Mouse (Mus musculus) lung, adult 2 months (tissue): ENCODE data around the gene 6430571L13Rik. TPM values are rescaled to one million over a fixed set of nuclear protein-coding genes. Genes with fewer than 3 reads are reported as not detected.

Experiments
- DNase-seq: peaks from one replicate; pipeline ENCODE4 v3.0.0; 2022
- H3K4me1 ChIP-seq: fragments of 200-500 bp; 2 replicates; pipeline ENCODE4 v1.6.1; 2011; ENCODE audit warnings: low read length; ENCODE audit not compliant: control insufficient read depth, insufficient read depth
- H3K4me3 ChIP-seq: fragments of 200-500 bp; replicated peaks from 2 replicates; pipeline ENCODE3; 2011; ENCODE audit warnings: low read depth, mild to moderate bottlenecking, control low read depth, low read length; ENCODE audit errors: extremely low read depth
- CTCF ChIP-seq: fragments of 200-500 bp; IDR thresholded peaks from 2 replicates; pipeline ENCODE4 v1.5.1; 2011; ENCODE audit warnings: mild to moderate bottlenecking, low read length, control low read depth; ENCODE audit not compliant: insufficient read depth
- POLR2A ChIP-seq: fragments of 200-500 bp; IDR thresholded peaks from 2 replicates; pipeline ENCODE4 v1.6.1; 2011; ENCODE audit warnings: low read depth, mild to moderate bottlenecking, control low read depth, low read length, borderline replicate concordance; ENCODE audit errors: extremely low read depth
- WGBS: fragments of 180-500 bp; shearing (Covaris S2); methylation state at CpG from one replicate; pipeline ENCODE4 v1.1.7; 2018; 5-methylcytosine and 5-hydroxymethylcytosine counted together
- polyA plus RNA-seq: library from polyadenylated mRNA; depleted of rRNA; stranded (reverse); fragments of >200 nt; gene quantifications from 2 replicates; pipeline ENCODE4 v1.2.3, GENCODE M21; 2012

Gene 6430571L13Rik
- polyA plus RNA-seq, 1 experiment = 1.1 TPM

DNA sequence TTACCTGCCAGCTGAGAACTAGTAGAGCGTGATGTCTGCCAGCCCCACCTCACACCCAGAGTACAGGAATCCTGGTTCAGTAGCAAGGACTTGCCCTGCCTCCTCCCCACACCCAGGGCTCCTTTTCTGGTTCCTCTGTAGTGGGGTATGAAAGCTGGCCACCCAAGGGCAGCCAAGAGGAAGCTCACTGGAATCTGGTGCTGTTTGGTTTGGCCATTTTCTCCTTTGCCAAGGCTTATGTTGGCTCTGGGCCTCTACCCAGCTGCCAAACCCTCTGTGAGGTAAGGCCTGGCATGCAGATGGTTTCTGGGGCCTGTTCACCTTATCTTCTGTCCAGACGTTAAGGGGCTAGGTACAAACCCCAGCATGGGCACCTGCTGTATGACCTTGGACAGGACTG is 24.6 kb upstream of the 6430571L13Rik start:
- TF ChIP-seq CTCF = no peak
- H3K4me1 ChIP-seq = peaks cover 9% of the 10 kb centered on the region
- no peak for DNase-seq
- WGBS = 56% methylated on average over 2 of the region's 2 CpGs
- no peak overlapping the region for H3K4me3 ChIP-seq

DNA sequence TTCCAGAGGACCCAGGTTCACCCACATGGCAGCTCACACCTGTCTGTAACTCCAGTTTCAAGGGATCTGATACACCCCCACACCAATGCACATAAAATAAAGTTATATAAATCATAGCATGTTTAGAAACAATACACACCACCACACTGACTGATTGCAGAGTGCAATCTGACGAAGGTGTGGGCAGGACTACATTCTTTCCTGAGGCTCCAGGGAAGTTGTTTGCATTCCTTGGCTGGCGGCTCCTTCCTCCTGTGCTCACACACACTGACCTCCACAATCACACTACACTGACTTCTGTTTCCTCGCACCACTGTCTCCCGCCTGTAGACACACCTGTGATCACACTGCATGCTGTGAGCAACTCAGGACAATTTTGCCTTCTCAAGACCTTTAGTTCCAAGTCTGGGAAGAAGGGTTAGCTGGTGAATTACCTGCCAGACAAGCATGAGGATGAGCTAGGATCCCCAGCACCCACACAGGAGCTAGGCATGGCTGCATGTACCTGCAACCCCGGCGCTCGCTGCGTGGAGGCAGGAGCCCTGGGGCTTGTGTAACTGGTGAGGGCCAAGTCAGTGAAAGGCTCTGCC is 17.8 kb upstream of the 6430571L13Rik start:
- WGBS = 63% methylated on average over 8 of the region's 8 CpGs
- Histone ChIP-seq H3K4me1 (peaks cover 19% of the 10 kb centered on the region), H3K4me3 (no peak overlapping the region)
- no peak for DNase-seq
- TF ChIP-seq CTCF (no peak), POLR2A (no peak)

DNA sequence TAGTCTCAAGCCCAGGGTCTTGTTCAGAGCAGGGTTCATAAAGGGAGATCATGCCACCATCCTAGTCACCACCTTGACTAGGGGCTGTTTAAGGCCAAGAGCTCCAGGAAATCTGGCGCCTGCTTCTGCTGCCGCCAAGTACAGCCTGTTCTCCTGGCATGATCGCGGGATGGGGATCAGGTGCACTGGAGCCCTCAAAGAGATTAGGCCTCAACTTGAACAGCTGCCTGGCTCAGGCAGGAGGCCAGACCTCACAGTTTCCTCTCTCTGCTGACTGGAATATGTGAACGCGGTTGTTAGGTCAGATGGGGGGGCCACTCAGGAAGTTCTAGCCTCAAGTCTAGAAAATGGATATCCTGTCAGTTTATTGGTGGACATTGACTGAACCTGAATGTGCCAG is 16.8 kb upstream of the 6430571L13Rik start:
- TF ChIP-seq POLR2A = no peak
- no peak for TF ChIP-seq CTCF
- 11% methylated on average over 6 of the region's 6 CpGs for WGBS
- DNase-seq = no peak
- Histone ChIP-seq H3K4me3 (no peak overlapping the region), H3K4me1 (peaks cover 19% of the 10 kb centered on the region)

DNA sequence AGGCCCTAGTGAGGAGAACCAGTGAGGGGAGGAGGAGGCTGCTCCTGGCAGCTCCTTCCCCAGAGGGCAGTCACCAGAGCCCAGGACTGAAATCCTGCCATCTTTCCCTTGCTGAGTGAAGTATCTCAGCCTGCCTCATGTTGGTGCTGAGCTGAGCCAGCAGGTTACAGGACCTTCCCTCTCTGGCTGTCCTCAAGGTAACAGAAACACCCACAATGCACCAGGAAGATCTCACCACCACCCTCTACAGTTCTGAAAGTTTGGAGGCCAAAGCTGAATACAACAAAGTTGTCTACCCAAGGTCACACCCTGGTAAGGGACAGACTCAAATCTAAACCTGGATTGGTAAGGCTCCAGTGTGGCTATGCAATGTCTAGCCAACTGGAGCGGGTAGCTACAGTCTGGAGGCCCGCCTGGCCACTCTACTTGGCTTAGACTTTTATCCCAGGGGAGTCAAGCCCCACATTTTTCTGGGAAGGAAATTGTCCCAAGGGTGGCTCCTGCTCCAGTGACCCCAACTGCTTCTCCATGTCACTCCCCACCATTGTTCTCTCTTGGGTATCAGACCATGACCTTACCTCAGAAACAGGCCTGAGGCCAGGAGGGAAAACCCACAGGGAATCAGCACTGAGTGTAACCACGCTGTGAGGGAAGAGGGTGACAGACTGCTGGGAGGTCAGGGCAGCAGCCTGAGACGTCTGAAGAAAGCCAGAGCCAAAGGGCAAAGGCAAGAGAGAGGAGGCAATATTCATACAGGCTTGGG is 15.4 kb upstream of the 6430571L13Rik start:
- no peak for TF ChIP-seq POLR2A
- TF ChIP-seq CTCF = no peak

DNA sequence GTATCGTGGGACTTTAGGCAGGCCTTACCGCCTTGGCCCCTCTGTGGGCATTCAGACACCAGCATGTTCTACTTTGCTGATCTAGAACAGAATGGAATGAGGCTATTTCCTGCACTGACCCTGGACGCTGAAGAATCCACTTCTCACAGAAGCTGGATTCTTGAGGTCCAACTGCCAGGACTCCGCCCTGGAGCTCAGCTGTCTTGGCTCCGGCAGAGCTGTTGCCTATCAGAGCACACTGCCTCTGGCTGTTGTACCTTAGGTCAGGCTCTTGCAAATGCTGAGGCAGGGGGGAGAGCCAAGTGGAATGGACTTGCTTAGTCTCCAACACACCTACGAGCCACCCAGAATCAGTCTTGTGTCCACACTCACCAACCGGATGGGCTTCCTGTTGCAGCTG is 14.5 kb upstream of the 6430571L13Rik start:
- Histone ChIP-seq H3K4me3 (no peak overlapping the region), H3K4me1 (peaks cover 21% of the 10 kb centered on the region)
- TF ChIP-seq POLR2A = no peak
- no peak for TF ChIP-seq CTCF
- no peak for DNase-seq
- 48% methylated on average over 7 of the region's 7 CpGs for WGBS

More for the DNA sequence above, 15.4 kb upstream of the 6430571L13Rik start:
- Histone ChIP-seq H3K4me3 (no peak overlapping the region), H3K4me1 (peaks cover 21% of the 10 kb centered on the region)
- no peak for DNase-seq
- WGBS = 67% methylated on average over 4 of the region's 4 CpGs

DNA sequence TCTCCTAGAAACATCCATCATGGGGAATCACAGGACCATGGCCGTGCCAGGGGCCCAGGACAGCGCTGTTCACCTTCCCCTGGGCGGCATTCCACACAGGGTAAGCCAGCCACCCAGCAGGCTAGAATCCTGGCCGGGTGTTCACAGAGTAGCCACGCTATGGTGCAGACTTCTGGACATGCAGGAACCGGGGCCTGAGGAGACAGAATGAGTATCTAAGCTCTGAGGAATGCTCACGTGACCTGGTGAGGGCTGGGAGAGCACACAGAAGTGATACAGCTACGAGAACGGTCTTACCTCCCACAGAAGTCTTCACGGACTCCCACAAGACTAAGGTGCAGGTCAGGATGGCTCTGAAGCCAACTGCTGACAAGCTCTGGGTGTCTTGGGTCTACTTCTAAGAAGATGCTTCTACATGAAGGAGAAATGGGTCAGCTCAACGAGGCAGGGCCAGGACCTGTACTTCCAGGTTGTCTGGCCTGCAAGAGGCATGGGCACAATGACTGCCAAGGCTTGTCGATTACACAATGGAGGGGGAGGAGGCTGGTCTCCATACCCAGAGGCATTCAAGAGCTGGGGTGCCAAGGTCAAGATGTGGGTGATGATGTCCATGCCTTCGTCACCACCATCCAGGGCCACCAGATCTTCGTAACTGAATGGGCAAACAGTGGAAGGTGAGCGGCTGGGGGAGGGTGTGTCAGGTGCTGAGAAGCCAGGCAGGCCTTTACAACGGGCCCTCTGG is 12.4 kb upstream of the 6430571L13Rik start:
- DNase-seq = peak; percentile 74
- Histone ChIP-seq H3K4me1 (peaks cover 19% of the 10 kb centered on the region), H3K4me3 (no peak overlapping the region)
- TF ChIP-seq CTCF (no peak), POLR2A (no peak; the same call in 1 of the 2 replicates)
- WGBS = 76% methylated on average over 16 of the region's 16 CpGs

DNA sequence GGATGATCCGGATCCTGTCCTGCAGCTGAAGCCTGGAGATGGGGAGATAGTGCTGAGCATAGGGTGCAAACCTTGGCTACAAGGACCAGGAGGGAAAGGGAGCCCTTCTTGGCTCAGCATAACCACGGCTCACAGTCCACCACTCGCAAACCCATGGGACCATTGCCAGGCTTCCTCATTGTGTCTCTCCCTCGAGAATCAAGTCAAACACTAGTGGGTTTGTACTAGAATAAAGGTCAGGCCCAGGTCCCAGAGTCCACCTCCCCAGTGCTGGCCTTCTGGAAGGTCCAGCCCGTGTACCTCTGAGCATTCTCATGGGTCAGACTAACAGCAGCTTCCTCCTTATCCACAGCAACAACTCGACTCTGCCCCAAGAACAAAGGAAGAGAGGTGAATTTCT is 9.6 kb upstream of the 6430571L13Rik start:
- H3K4me3 ChIP-seq = no peak overlapping the region
- H3K4me1 ChIP-seq = peaks cover 10% of the 10 kb centered on the region
- TF ChIP-seq POLR2A (no peak), CTCF (no peak)
- 52% methylated on average over 6 of the region's 6 CpGs for WGBS
- no peak for DNase-seq

DNA sequence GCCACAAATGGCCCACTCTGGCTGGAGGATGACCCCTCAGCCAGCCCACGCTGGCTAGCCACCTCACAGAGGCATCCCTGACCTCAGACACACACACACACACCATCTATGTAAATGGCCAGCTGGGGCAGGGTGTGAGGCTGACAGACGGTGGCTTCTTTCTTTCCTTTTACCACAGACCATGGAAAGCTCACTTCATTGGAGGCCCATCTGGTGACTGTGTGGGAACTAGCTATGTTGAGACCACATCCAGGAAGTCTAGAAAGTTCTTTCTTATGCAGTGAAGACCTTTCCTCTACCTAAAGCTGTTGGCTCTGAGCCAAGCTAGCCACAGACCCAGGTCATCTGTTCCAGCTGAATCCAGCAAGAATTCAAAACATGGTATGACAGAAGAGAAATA is 6.7 kb upstream of the 6430571L13Rik start:
- Histone ChIP-seq H3K4me3 (no peak overlapping the region), H3K4me1 (peaks cover 9% of the 10 kb centered on the region)
- no peak for TF ChIP-seq POLR2A
- no peak for TF ChIP-seq CTCF
- DNase-seq = no peak
- 72% methylated on average over 2 of the region's 2 CpGs for WGBS

DNA sequence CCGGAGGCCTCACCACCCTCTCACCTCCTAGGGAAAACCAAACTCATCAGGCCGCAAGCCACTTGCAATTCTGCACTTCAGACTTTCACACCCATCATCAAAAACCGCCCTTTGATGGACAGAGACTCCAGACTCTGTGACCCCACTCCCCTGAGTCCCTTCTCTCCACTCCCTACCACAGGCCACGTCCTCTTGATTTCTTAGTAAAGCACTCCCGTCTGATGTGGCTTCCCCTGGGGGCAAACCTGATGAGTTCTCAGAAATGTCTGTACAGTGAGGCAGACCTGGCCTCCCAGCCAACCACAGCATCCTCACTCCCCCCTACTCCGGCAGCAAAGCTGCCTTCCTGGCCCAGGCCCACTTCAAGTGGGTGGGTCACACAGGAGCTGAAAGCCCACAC is 6.0 kb upstream of the 6430571L13Rik start:
- H3K4me1 ChIP-seq = peaks cover 7% of the 10 kb centered on the region
- 81% methylated on average over 6 of the region's 6 CpGs for WGBS
- no peak for DNase-seq
- H3K4me3 ChIP-seq = no peak overlapping the region
- no peak for TF ChIP-seq POLR2A
